Mouse (Mus musculus): ENCODE data around the gene Nup210. TPM values are rescaled to one million over a fixed set of nuclear protein-coding genes. Genes with fewer than 3 reads are reported as not detected.

Nup210 gene
- polyA plus RNA-seq, 1 experiment from 2014 or later = 15.8 TPM

DNA sequence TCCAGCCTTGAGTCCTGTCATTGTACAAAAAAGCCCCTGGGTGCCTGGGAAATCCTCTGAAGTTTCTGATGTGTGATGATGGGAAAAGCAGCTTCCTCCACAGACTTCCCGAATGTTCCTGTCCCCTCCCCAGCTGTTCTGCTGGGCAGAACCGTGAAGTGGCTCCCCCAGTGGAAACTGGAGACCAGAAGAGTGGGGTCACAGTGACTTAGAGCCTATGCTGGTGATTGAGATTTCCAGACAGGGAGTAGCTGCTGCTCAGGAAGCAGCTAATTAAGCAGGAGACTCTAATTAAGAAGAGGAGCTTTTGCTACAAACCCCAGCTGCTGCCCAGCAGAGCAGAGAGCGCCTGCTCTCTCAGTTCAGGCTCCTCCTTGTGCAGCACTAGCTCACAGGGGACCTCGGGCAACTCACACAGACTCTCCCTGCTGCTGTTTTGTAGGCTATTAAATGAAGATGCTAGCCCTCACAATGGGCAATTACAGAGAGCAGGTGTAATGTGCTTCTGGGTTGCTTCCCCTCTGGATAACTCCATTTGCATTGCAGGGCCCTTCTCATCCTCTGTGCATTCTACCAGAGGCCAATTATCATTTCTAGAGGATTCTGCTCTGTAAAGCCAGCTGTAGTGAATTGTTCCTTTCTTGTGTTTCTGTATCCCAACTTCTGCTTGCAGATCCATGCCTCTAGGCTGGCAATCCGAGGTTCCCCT, 30.0 kb upstream of the Nup210 start:
- no peak overlapping the region for H3K4me2 ChIP-seq
- H3K4me1 ChIP-seq (ENCODE audit: control insufficient read depth, insufficient read depth, low read length) = no peaks in the 10 kb centered on the region
- DNase-seq (ENCODE audit: low spot score, missing footprints) (no peak), ATAC-seq (ENCODE audit: low FRiP score) (peak; percentile 87)
- H3K4me3 ChIP-seq (ENCODE audit: low read depth, low read length) = no peak overlapping the region
- 40% methylated on average over 5 of the region's 5 CpGs for WGBS
- peak overlapping the region; percentile 75 for H3K27ac ChIP-seq (ENCODE audit: low read depth, low read length)
- no peaks in the 10 kb centered on the region for H3K9me3 ChIP-seq (ENCODE audit: control insufficient read depth, low read length)
- H3K9ac ChIP-seq (ENCODE audit: low read length) = no peak overlapping the region
- H3K27me3 ChIP-seq (ENCODE audit: control insufficient read depth, insufficient read depth, low read length) = no peaks in the 10 kb centered on the region
- H3K36me3 ChIP-seq (ENCODE audit: control insufficient read depth, insufficient read depth, low read length) = no peaks in the 10 kb centered on the region

- Histone ChIP-seq H3K4me2 (no peak overlapping the region), H3K9ac (ENCODE audit: low read length) (no peak overlapping the region), H3K9me3 (ENCODE audit: control insufficient read depth, low read length) (no peaks in the 10 kb centered on the region), H3K4me1 (ENCODE audit: control insufficient read depth, insufficient read depth, low read length) (no peaks in the 10 kb centered on the region), H3K4me3 (ENCODE audit: low read depth, low read length) (no peak overlapping the region), H3K36me3 (ENCODE audit: control insufficient read depth, insufficient read depth, low read length) (no peaks in the 10 kb centered on the region), H3K27ac (ENCODE audit: low read depth, low read length) (no peak overlapping the region), H3K27me3 (ENCODE audit: control insufficient read depth, insufficient read depth, low read length) (no peaks in the 10 kb centered on the region)
- WGBS = 74% methylated on average over 5 of the region's 5 CpGs
- no peak for ATAC-seq (ENCODE audit: low FRiP score)
- DNase-seq (ENCODE audit: low spot score, missing footprints) = peak; percentile 56
Observed at GRCm38 (mm10) chr6:91145572-91145971, 28.9 kb upstream of the Nup210 start.

GRCm38 (mm10) chr6:91145056-91145455, 28.4 kb upstream of the Nup210 start:
- no peaks in the 10 kb centered on the region for H3K4me1 ChIP-seq (ENCODE audit: control insufficient read depth, insufficient read depth, low read length)
- H3K9me3 ChIP-seq (ENCODE audit: control insufficient read depth, low read length) = no peaks in the 10 kb centered on the region
- no peak overlapping the region for H3K27ac ChIP-seq (ENCODE audit: low read depth, low read length)
- no peak overlapping the region for H3K9ac ChIP-seq (ENCODE audit: low read length)
- H3K36me3 ChIP-seq (ENCODE audit: control insufficient read depth, insufficient read depth, low read length) = no peaks in the 10 kb centered on the region
- no peak overlapping the region for H3K4me3 ChIP-seq (ENCODE audit: low read depth, low read length)
- ATAC-seq (ENCODE audit: low FRiP score) (no peak), DNase-seq (ENCODE audit: low spot score, missing footprints) (no peak)
- no peaks in the 10 kb centered on the region for H3K27me3 ChIP-seq (ENCODE audit: control insufficient read depth, insufficient read depth, low read length)
- H3K4me2 ChIP-seq = no peak overlapping the region
- whole genome bisulfite sequencing = 71% methylated on average over 3 of the region's 3 CpGs

GRCm38 (mm10) chr6:91139846-91140245, 23.2 kb upstream of the Nup210 start:
- Histone ChIP-seq H3K27me3 (ENCODE audit: control insufficient read depth, insufficient read depth, low read length) (no peaks in the 10 kb centered on the region), H3K9ac (ENCODE audit: low read length) (no peak overlapping the region), H3K27ac (ENCODE audit: low read depth, low read length) (no peak overlapping the region), H3K4me3 (ENCODE audit: low read depth, low read length) (no peak overlapping the region), H3K4me1 (ENCODE audit: control insufficient read depth, insufficient read depth, low read length) (no peaks in the 10 kb centered on the region), H3K36me3 (ENCODE audit: control insufficient read depth, insufficient read depth, low read length) (no peaks in the 10 kb centered on the region), H3K4me2 (no peak overlapping the region), H3K9me3 (ENCODE audit: control insufficient read depth, low read length) (no peaks in the 10 kb centered on the region)
- 30% methylated on average over 4 of the region's 4 CpGs for WGBS
- DNase-seq (ENCODE audit: low spot score, missing footprints) = peak; percentile 96
- ATAC-seq (ENCODE audit: low FRiP score) = peak; percentile 40; the same call in 1 of the 2 replicates

DNA sequence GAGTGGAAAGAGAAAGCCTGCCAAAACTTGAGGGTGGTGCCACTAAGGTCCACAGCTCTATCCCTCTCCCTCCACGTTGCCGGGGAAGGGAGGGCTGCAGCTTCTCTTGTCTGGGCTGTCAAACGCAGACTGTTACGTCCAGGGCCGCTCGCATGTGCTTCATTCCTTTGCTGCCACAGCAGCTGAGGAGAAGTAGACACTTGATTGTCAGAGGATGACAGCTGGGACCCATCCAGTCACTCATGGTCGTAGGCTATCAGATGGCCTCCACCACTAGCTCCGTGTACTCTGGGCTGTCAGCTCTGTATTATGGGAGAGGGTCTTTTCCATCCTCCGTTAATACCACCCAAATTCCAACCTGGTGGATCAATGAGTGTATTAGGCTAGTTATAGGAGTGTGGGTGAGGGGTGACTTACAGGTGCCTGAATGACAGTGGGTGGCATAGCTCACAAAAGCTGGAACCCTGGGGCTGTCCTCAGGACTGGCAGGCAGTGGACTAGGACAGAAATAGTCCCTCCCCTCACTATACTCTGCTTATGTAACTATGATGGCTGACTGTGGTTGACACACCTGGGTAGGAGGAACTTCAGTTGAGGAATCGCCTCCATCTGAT, 20.8 kb upstream of the Nup210 start:
- no peak overlapping the region for H3K4me3 ChIP-seq (ENCODE audit: low read depth, low read length)
- ATAC-seq (ENCODE audit: low FRiP score) (no peak), DNase-seq (ENCODE audit: low spot score, missing footprints) (peak; percentile 64)
- no peaks in the 10 kb centered on the region for H3K27me3 ChIP-seq (ENCODE audit: control insufficient read depth, insufficient read depth, low read length)
- H3K9ac ChIP-seq (ENCODE audit: low read length) = no peak overlapping the region
- no peak overlapping the region for H3K4me2 ChIP-seq
- H3K27ac ChIP-seq (ENCODE audit: low read depth, low read length) = no peak overlapping the region
- no peaks in the 10 kb centered on the region for H3K4me1 ChIP-seq (ENCODE audit: control insufficient read depth, insufficient read depth, low read length)
- H3K36me3 ChIP-seq (ENCODE audit: control insufficient read depth, insufficient read depth, low read length) = no peaks in the 10 kb centered on the region
- WGBS = 85% methylated on average over 10 of the region's 10 CpGs
- no peaks in the 10 kb centered on the region for H3K9me3 ChIP-seq (ENCODE audit: control insufficient read depth, low read length)

DNA sequence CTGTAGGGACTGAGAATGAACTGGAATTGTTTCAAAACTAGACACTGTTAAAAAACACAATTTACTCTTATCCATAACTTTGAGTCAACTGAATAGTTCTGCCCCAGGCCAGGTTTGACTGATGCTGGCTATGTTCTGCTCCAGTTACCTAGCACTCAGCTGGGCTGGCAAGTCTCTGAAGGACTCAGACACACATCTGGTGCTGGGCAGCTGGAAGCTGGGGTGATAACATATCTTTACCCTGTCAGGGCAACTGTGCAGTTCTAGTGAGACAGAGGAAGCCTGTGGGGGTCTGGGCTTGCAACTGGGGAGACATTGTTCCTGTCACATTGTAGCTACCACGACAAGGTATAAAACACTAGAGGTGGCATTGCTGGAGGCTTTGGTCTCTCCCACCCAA, 14.2 kb upstream of the Nup210 start:
- Histone ChIP-seq H3K36me3 (ENCODE audit: control insufficient read depth, insufficient read depth, low read length) (no peaks in the 10 kb centered on the region), H3K4me3 (ENCODE audit: low read depth, low read length) (no peak overlapping the region), H3K27me3 (ENCODE audit: control insufficient read depth, insufficient read depth, low read length) (no peaks in the 10 kb centered on the region), H3K27ac (ENCODE audit: low read depth, low read length) (no peak overlapping the region), H3K9ac (ENCODE audit: low read length) (no peak overlapping the region), H3K9me3 (ENCODE audit: control insufficient read depth, low read length) (no peaks in the 10 kb centered on the region), H3K4me2 (no peak overlapping the region), H3K4me1 (ENCODE audit: control insufficient read depth, insufficient read depth, low read length) (no peaks in the 10 kb centered on the region)
- ATAC-seq (ENCODE audit: low FRiP score) (no peak), DNase-seq (ENCODE audit: low spot score, missing footprints) (no peak)
- WGBS = 69% methylated on average over 1 of the region's 1 CpGs

DNA sequence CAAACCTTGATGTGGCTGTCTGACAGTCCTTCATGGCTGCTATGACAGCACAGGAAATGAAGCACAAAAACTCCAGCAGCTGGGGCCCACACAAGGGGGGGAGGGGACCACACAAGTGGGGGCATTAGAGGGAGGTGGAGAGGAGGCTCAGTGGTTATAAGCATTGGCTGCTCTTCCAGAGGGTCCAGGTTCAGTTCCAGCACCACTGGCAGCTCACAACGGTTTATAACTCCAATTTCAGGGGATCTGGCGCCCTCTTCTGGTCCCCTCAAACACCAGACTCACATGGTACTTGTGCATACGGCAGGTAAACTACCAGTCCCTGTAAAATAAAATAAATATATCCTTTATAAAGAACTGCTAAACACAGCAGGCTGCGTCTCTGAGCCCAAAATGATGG, 12.4 kb upstream of the Nup210 start:
- H3K27ac ChIP-seq (ENCODE audit: low read depth, low read length) = no peak overlapping the region
- H3K9me3 ChIP-seq (ENCODE audit: control insufficient read depth, low read length) = no peaks in the 10 kb centered on the region
- no peak overlapping the region for H3K9ac ChIP-seq (ENCODE audit: low read length)
- no peaks in the 10 kb centered on the region for H3K27me3 ChIP-seq (ENCODE audit: control insufficient read depth, insufficient read depth, low read length)
- 48% methylated on average over 4 of the region's 4 CpGs for WGBS
- no peak overlapping the region for H3K4me3 ChIP-seq (ENCODE audit: low read depth, low read length)
- ATAC-seq (ENCODE audit: low FRiP score) (no peak), DNase-seq (ENCODE audit: low spot score, missing footprints) (peak; percentile 56)
- H3K4me2 ChIP-seq = no peak overlapping the region
- H3K4me1 ChIP-seq (ENCODE audit: control insufficient read depth, insufficient read depth, low read length) = no peaks in the 10 kb centered on the region
- no peaks in the 10 kb centered on the region for H3K36me3 ChIP-seq (ENCODE audit: control insufficient read depth, insufficient read depth, low read length)

GRCm38 (mm10) chr6:91125228-91125585, 8.6 kb upstream of the Nup210 start:
- ATAC-seq (ENCODE audit: low FRiP score) (no peak), DNase-seq (ENCODE audit: low spot score, missing footprints) (no peak)
- WGBS = 94% methylated on average over 2 of the region's 2 CpGs
- Histone ChIP-seq H3K36me3 (ENCODE audit: control insufficient read depth, insufficient read depth, low read length) (no peaks in the 10 kb centered on the region), H3K9me3 (ENCODE audit: control insufficient read depth, low read length) (no peaks in the 10 kb centered on the region), H3K4me1 (ENCODE audit: control insufficient read depth, insufficient read depth, low read length) (no peaks in the 10 kb centered on the region), H3K9ac (ENCODE audit: low read length) (no peak overlapping the region), H3K4me2 (no peak overlapping the region), H3K27me3 (ENCODE audit: control insufficient read depth, insufficient read depth, low read length) (no peaks in the 10 kb centered on the region), H3K27ac (ENCODE audit: low read depth, low read length) (no peak overlapping the region), H3K4me3 (ENCODE audit: low read depth, low read length) (no peak overlapping the region)

DNA sequence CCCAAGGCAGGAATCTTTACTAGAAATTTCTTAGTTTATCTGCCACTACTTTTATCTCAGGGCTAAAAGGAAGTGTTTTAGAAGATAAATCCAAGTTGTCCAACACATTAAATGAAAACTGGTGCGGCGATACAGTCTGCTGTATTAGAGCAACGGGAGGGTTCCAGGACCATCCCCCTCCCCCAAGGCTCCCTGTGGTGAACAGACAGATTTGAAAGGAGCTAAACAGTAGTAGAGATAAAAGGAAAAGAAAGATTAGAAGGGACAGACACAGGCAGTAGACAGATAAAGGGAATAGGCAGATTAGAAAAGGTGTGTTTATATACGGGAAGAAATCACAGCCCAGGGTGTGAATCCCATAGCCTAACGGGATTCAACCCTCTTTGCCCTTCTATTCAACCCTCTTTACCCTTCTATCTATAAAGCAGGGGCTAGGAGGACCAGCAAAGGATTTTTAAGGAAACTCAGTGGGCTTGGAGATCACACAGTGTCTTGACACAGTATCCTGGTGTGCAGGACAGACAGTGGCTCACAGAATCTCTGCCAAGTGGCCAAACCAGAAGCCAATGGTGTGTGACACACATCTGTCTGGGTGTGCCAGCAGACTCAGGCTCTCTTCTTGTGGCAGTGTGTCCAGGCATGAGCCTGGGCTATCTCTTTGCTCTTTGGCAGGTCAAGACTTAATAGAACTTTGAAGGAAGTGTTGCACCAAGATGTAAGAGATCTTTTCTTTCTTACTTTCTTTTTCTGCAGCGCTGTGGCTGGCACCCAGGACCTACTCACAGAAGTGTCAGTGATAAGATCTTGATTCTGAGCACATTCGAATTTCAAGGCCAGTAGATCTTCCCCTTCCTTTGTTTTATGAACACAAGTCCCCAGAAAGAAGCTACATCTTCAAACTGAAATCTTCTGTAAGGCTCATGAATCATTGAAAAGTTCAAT, 7.9 kb upstream of the Nup210 start:
- WGBS = 41% methylated on average over 7 of the region's 7 CpGs
- Histone ChIP-seq H3K4me2 (no peak overlapping the region), H3K27me3 (ENCODE audit: control insufficient read depth, insufficient read depth, low read length) (no peaks in the 10 kb centered on the region), H3K36me3 (ENCODE audit: control insufficient read depth, insufficient read depth, low read length) (no peaks in the 10 kb centered on the region), H3K9me3 (ENCODE audit: control insufficient read depth, low read length) (no peaks in the 10 kb centered on the region), H3K4me1 (ENCODE audit: control insufficient read depth, insufficient read depth, low read length) (no peaks in the 10 kb centered on the region), H3K9ac (ENCODE audit: low read length) (no peak overlapping the region), H3K4me3 (ENCODE audit: low read depth, low read length) (no peak overlapping the region), H3K27ac (ENCODE audit: low read depth, low read length) (no peak overlapping the region)
- peak; percentile 83 for DNase-seq (ENCODE audit: low spot score, missing footprints)
- no peak for ATAC-seq (ENCODE audit: low FRiP score)
